Mouse (Mus musculus): ENCODE results near the gene Rgs6. TPM values are rescaled to one million over a fixed set of nuclear protein-coding genes. Genes with fewer than 3 reads are reported as not detected.

Rgs6 gene
- total and polyA plus RNA-seq, 3 experiments, result 7.3 to 12.6 (median 10.2) TPM

DNA sequence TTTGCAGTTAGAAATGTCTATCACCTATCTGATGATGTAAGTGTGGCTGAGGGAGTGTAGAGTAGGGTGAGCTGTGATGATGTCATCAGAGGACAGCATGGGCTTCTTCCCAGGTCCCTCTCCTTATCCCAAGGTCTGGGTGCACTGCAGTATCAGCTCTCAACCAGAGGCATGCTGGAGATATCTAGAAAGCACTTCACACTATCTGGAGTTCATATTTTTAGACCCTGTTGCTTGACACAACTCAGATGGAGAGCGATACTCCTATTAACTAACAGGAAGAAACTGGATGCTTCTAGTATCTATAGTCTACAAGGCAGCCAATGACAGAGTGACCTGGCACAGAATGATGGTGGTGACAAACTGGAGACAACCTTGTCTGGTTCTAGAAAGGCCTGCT lies 250.5 kb downstream of the Rgs6 start:
- Histone ChIP-seq H3K79me2 (replicated peaks; ENCODE audit: control insufficient read depth, insufficient read depth, low read length) (no peaks in the 10 kb centered on the region), H3K27me3 (ENCODE audit: control insufficient read depth, insufficient read depth, low read length) (no peaks in the 10 kb centered on the region), H3K4me1 (ENCODE audit: control insufficient read depth, insufficient read depth, low read length) (0 out of 2 replicates have a peak, but pooled peaks cover 2% of the 10 kb centered on the region), H3K36me3 (ENCODE audit: control insufficient read depth, insufficient read depth, low read length) (no peaks in the 10 kb centered on the region; the same call in 1 of the 2 replicates), H3K4me3 (no peak overlapping the region), H3K27ac (no peak overlapping the region), H3K9ac (ENCODE audit: low read depth, low read length) (no peak overlapping the region)
- WGBS, result 58% methylated on average over 1 of the region's 1 CpGs
- TF ChIP-seq POLR2A (IDR thresholded peaks at IDR 0.05; ENCODE audit: insufficient read depth, low read depth, low read length), result no peak
- no peak for TF ChIP-seq EP300 (IDR thresholded peaks at IDR 0.05; ENCODE audit: insufficient read depth, low read depth, low read length)
- TF ChIP-seq CTCF (IDR thresholded peaks at IDR 0.05), result no peak
- intact Hi-C loops (cut with DNase I), result no loop called here
- DNase-seq, result no peak

DNA sequence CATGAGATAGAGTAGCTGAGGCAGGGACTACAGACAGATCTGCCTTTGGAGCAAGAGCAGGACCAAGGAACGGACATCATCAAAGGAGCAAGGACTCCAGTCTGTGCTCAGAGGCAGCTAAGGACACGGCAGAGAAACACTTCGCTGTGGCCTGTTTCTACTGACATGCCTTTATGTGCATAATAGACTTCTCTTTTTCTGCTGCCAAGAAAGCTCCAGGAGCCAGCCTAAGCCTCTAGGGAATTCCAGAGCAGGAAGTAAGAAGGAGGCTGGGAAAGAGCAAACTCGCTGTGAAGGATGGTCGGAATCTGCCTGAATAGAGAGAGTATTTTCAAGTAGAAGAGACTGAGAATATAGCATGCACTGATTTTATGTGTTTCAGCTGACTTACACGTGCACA lies 253.5 kb downstream of the Rgs6 start:
- WGBS, result 47% methylated on average over 6 of the region's 6 CpGs
- H3K9ac ChIP-seq (ENCODE audit: low read depth, low read length), result no peak overlapping the region
- no peaks in the 10 kb centered on the region for H3K79me2 ChIP-seq (replicated peaks; ENCODE audit: control insufficient read depth, insufficient read depth, low read length)
- 0 out of 2 replicates have a peak, but pooled peaks cover 2% of the 10 kb centered on the region for H3K4me1 ChIP-seq (ENCODE audit: control insufficient read depth, insufficient read depth, low read length)
- intact Hi-C loops (cut with DNase I), result no loop called here
- no peak overlapping the region for H3K27ac ChIP-seq
- peak in 1 of 2 experiments; percentile 30 for DNase-seq
- TF ChIP-seq CTCF (IDR thresholded peaks at IDR 0.05) (no peak), POLR2A (IDR thresholded peaks at IDR 0.05; ENCODE audit: insufficient read depth, low read depth, low read length) (no peak), EP300 (IDR thresholded peaks at IDR 0.05; ENCODE audit: insufficient read depth, low read depth, low read length) (no peak)
- no peak overlapping the region for H3K4me3 ChIP-seq
- H3K27me3 ChIP-seq (ENCODE audit: control insufficient read depth, insufficient read depth, low read length), result no peaks in the 10 kb centered on the region
- no peaks in the 10 kb centered on the region; the same call in 1 of the 2 replicates for H3K36me3 ChIP-seq (ENCODE audit: control insufficient read depth, insufficient read depth, low read length)

- Histone ChIP-seq H3K9ac (ENCODE audit: low read depth, low read length) (no peak overlapping the region), H3K27ac (no peak overlapping the region), H3K4me3 (no peak overlapping the region), H3K27me3 (ENCODE audit: control insufficient read depth, insufficient read depth, low read length) (no peaks in the 10 kb centered on the region), H3K4me1 (ENCODE audit: control insufficient read depth, insufficient read depth, low read length) (no peaks in the 10 kb centered on the region), H3K79me2 (replicated peaks; ENCODE audit: control insufficient read depth, insufficient read depth, low read length) (no peaks in the 10 kb centered on the region), H3K36me3 (ENCODE audit: control insufficient read depth, insufficient read depth, low read length) (peaks cover 2% of the 10 kb centered on the region; the same call in 1 of the 2 replicates)
- intact Hi-C loops (cut with DNase I), result no loop called here
- 75% methylated on average over 3 of the region's 3 CpGs for WGBS
- DNase-seq, result no peak
- no peak for TF ChIP-seq CTCF (IDR thresholded peaks at IDR 0.05)
- TF ChIP-seq EP300 (IDR thresholded peaks at IDR 0.05; ENCODE audit: insufficient read depth, low read depth, low read length), result no peak
- TF ChIP-seq POLR2A (IDR thresholded peaks at IDR 0.05; ENCODE audit: insufficient read depth, low read depth, low read length), result no peak
Measured at GRCm38 (mm10) chr12:82848304-82848872, 260.3 kb downstream of the Rgs6 start.

GRCm38 (mm10) chr12:82854902-82855301 lies 266.8 kb downstream of the Rgs6 start:
- WGBS, result 90% methylated on average over 5 of the region's 5 CpGs
- DNase-seq, result no peak
- Histone ChIP-seq H3K27ac (no peak overlapping the region), H3K9ac (ENCODE audit: low read depth, low read length) (no peak overlapping the region), H3K36me3 (ENCODE audit: control insufficient read depth, insufficient read depth, low read length) (no peaks in the 10 kb centered on the region), H3K79me2 (replicated peaks; ENCODE audit: control insufficient read depth, insufficient read depth, low read length) (no peaks in the 10 kb centered on the region), H3K27me3 (ENCODE audit: control insufficient read depth, insufficient read depth, low read length) (no peaks in the 10 kb centered on the region), H3K4me1 (ENCODE audit: control insufficient read depth, insufficient read depth, low read length) (peaks cover 1% of the 10 kb centered on the region; the same call in 1 of the 2 replicates), H3K4me3 (no peak overlapping the region)
- intact Hi-C loops (cut with DNase I), result no loop called here
- TF ChIP-seq POLR2A (IDR thresholded peaks at IDR 0.05; ENCODE audit: insufficient read depth, low read depth, low read length), result no peak
- TF ChIP-seq EP300 (IDR thresholded peaks at IDR 0.05; ENCODE audit: insufficient read depth, low read depth, low read length), result no peak
- TF ChIP-seq CTCF (IDR thresholded peaks at IDR 0.05), result no peak

DNA sequence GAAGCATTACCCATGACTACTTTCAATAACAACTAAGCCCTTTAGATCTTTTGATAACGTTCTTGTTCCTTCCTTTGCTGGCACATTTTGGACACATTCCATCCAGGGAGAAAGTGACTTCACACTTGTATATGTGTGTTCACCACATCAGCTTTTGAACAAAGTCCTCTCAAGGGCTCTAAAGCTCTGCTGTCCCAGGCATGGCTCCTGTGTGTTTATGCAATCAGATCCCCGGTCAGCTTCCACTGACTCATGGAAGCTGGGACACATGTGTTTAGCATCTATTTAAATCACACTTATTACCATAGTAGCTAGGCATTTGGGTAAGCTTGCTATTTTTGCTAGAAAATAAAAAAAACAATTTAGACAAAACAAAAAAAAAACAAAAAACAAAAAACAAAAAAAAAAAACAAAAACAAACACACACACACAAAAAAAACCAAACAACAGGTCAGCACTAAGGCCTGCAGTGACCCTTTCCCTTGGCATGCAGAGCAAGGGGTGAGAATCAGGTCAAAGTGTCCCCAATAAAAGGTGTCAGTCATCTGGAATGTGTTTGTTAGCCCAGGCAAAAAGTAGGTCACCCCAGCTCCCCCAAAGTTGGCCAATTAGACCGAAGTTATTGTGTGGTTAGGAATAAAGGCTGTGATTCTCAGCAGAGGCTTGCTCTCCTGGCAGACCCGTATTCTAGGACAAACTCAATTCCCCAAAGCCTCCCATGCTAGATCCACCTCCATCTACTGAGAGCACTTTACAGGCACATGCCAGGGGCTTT lies 267.4 kb downstream of the Rgs6 start:
- TF ChIP-seq POLR2A (IDR thresholded peaks at IDR 0.05; ENCODE audit: insufficient read depth, low read depth, low read length) (no peak), EP300 (IDR thresholded peaks at IDR 0.05; ENCODE audit: insufficient read depth, low read depth, low read length) (no peak), CTCF (IDR thresholded peaks at IDR 0.05) (no peak)
- H3K4me1 ChIP-seq (ENCODE audit: control insufficient read depth, insufficient read depth, low read length), result peaks cover 1% of the 10 kb centered on the region; the same call in 1 of the 2 replicates
- no peak overlapping the region for H3K27ac ChIP-seq
- H3K36me3 ChIP-seq (ENCODE audit: control insufficient read depth, insufficient read depth, low read length), result no peaks in the 10 kb centered on the region
- peak; percentile 18 to 34 for DNase-seq
- H3K79me2 ChIP-seq (replicated peaks; ENCODE audit: control insufficient read depth, insufficient read depth, low read length), result no peaks in the 10 kb centered on the region
- intact Hi-C loops (cut with DNase I), result no loop called here
- 64% methylated on average over 4 of the region's 4 CpGs for WGBS
- no peak overlapping the region for H3K4me3 ChIP-seq
- H3K27me3 ChIP-seq (ENCODE audit: control insufficient read depth, insufficient read depth, low read length), result no peaks in the 10 kb centered on the region
- no peak overlapping the region for H3K9ac ChIP-seq (ENCODE audit: low read depth, low read length)

- Histone ChIP-seq H3K4me1 (ENCODE audit: control insufficient read depth, insufficient read depth, low read length) (no peaks in the 10 kb centered on the region), H3K36me3 (ENCODE audit: control insufficient read depth, insufficient read depth, low read length) (no peaks in the 10 kb centered on the region), H3K9ac (ENCODE audit: low read depth, low read length) (no peak overlapping the region), H3K4me3 (no peak overlapping the region), H3K27ac (no peak overlapping the region), H3K27me3 (ENCODE audit: control insufficient read depth, insufficient read depth, low read length) (no peaks in the 10 kb centered on the region), H3K79me2 (replicated peaks; ENCODE audit: control insufficient read depth, insufficient read depth, low read length) (no peaks in the 10 kb centered on the region)
- intact Hi-C loops (cut with DNase I), result no loop called here
- WGBS, result 63% methylated on average over 2 of the region's 2 CpGs
- no peak for TF ChIP-seq CTCF (IDR thresholded peaks at IDR 0.05)
- no peak for TF ChIP-seq EP300 (IDR thresholded peaks at IDR 0.05; ENCODE audit: insufficient read depth, low read depth, low read length)
- TF ChIP-seq POLR2A (IDR thresholded peaks at IDR 0.05; ENCODE audit: insufficient read depth, low read depth, low read length), result no peak
- no peak for DNase-seq
Measured at GRCm38 (mm10) chr12:82865686-82866085, 277.6 kb downstream of the Rgs6 start.

Measured in heart, adult 2 months (tissue).